Mouse (Mus musculus): ENCODE data around the gene Mapkapk5. TPM values are rescaled to one million over a fixed set of nuclear protein-coding genes. Genes with fewer than 3 reads are reported as not detected.
"Not testable (repeated sequence)": the region's sequence is repeated elsewhere in the genome, so short reads cannot be mapped to it uniquely, and the experiment has no call there.

Gene Mapkapk5
- total RNA-seq, 4 experiments from 2014 or later = 59.5 to 85.2 (median 79.4) TPM

- DNase-seq = no peak
Measured at GRCm38 (mm10) chr5:121562436-121562835, 16.7 kb upstream of the Mapkapk5 start.

GRCm38 (mm10) chr5:121549196-121549595, 3.5 kb upstream of the Mapkapk5 start:
- DNase-seq = no peak

GRCm38 (mm10) chr5:121547084-121547483, 1.4 kb upstream of the Mapkapk5 start:
- no peak for DNase-seq

GRCm38 (mm10) chr5:121546530-121546895, 808 bp upstream of the Mapkapk5 start:
- DNase-seq = no peak

GRCm38 (mm10) chr5:121544910-121545792, 554 bp downstream of the Mapkapk5 start, which contains the start of the genes Adam1a and Gm42878:
Adam1a (minus strand) TSS chr5:121545482.
Gm42878 (minus strand) TSS chr5:121545482.
- DNase-seq = no peak

- DNase-seq = no peak
Measured at GRCm38 (mm10) chr5:121543370-121543769, 2.3 kb downstream of the Mapkapk5 start.

- DNase-seq = no peak
Measured at GRCm38 (mm10) chr5:121541235-121541634, 4.5 kb downstream of the Mapkapk5 start.

- no peak for DNase-seq
Measured at GRCm38 (mm10) chr5:121540066-121540465, 5.6 kb downstream of the Mapkapk5 start.

- no peak for DNase-seq
Measured at GRCm38 (mm10) chr5:121537588-121537987, 8.1 kb downstream of the Mapkapk5 start.

GRCm38 (mm10) chr5:121536921-121537555, 8.7 kb downstream of the Mapkapk5 start:
- no peak for DNase-seq

GRCm38 (mm10) chr5:121535116-121535515, 10.6 kb downstream of the Mapkapk5 start:
- DNase-seq = no peak

GRCm38 (mm10) chr5:121534521-121534920, 11.2 kb downstream of the Mapkapk5 start:
- no peak for DNase-seq

GRCm38 (mm10) chr5:121526961-121527360, 18.7 kb downstream of the Mapkapk5 start:
- peak; percentile 36 for DNase-seq

- peak; percentile 29 for DNase-seq
Measured at GRCm38 (mm10) chr5:121526526-121526925, 19.2 kb downstream of the Mapkapk5 start.

GRCm38 (mm10) chr5:121525774-121526450, 19.8 kb downstream of the Mapkapk5 start:
- no peak for DNase-seq

- not testable (repeated sequence) for DNase-seq
Measured at GRCm38 (mm10) chr5:121519758-121520157, 25.9 kb downstream of the Mapkapk5 start.

- DNase-seq = no peak
Measured at GRCm38 (mm10) chr5:121518983-121519382, 26.7 kb downstream of the Mapkapk5 start.

- no peak for DNase-seq
Measured at GRCm38 (mm10) chr5:121510009-121510408, 35.7 kb downstream of the Mapkapk5 start.

GRCm38 (mm10) chr5:121506846-121507245, 38.9 kb downstream of the Mapkapk5 start:
- no peak for DNase-seq

GRCm38 (mm10) chr5:121503231-121503630, 42.5 kb downstream of the Mapkapk5 start, which contains the start of gene Adam1b:
Adam1b (minus strand) TSS chr5:121503435.
- no peak for DNase-seq

GRCm38 (mm10) chr5:121501424-121501996, 44.2 kb downstream of the Mapkapk5 start:
- DNase-seq = not testable (repeated sequence)

- no peak for DNase-seq
Measured at GRCm38 (mm10) chr5:121500719-121501118, 45.0 kb downstream of the Mapkapk5 start.

- no peak for DNase-seq
Measured at GRCm38 (mm10) chr5:121493305-121493704, 52.4 kb downstream of the Mapkapk5 start.
